Mouse (Mus musculus) midbrain, embryonic 16.5 days (tissue): ENCODE data around the gene 1700001L19Rik. TPM values are rescaled to one million over a fixed set of nuclear protein-coding genes. Genes with fewer than 3 reads are reported as not detected.

ENCODE experiments used
- ATAC-seq: fragments of 200-750 bp; cut with Nextera tagmentation; 2 replicates; pipeline ENCODE4 v1.8.0; 2017; ENCODE audit warnings: moderate TSS enrichment
- H3K27ac ChIP-seq: fragments of 300-500 bp; sonication (generic); 2 replicates; pipeline ENCODE4 v1.5.1; 2014; ENCODE audit warnings: mild to moderate bottlenecking, low read length, mixed read lengths
- H3K27me3 ChIP-seq: fragments of 300-500 bp; sonication (generic); 2 replicates; pipeline ENCODE4 v1.6.1; 2014; ENCODE audit warnings: low read depth, low read length, mixed read lengths; ENCODE audit not compliant: control insufficient read depth, insufficient read depth
- H3K36me3 ChIP-seq: fragments of 300-500 bp; sonication (generic); 2 replicates; pipeline ENCODE4 v1.6.1; 2014; ENCODE audit warnings: mild to moderate bottlenecking, low read length, moderate library complexity, mixed read lengths; ENCODE audit not compliant: control insufficient read depth, insufficient read depth
- H3K4me1 ChIP-seq: fragments of 300-500 bp; sonication (generic); 2 replicates; pipeline ENCODE4 v1.6.1; 2014; ENCODE audit warnings: mild to moderate bottlenecking, low read length, mixed read lengths; ENCODE audit not compliant: control insufficient read depth, insufficient read depth
- H3K4me2 ChIP-seq: fragments of 300-500 bp; sonication (generic); 2 replicates; pipeline ENCODE4 v1.6.1; 2014; ENCODE audit warnings: mild to moderate bottlenecking, low read length, mixed read lengths
- H3K4me3 ChIP-seq: fragments of 300-500 bp; sonication (generic); 2 replicates; pipeline ENCODE4 v1.5.1; 2014; ENCODE audit warnings: low read depth, mild to moderate bottlenecking, low read length, moderate library complexity, mixed read lengths
- H3K9ac ChIP-seq: fragments of 300-500 bp; sonication (generic); 2 replicates; pipeline ENCODE4 v1.6.1; 2014; ENCODE audit warnings: low read depth, low read length, mixed read lengths
- H3K9me3 ChIP-seq: fragments of 300-500 bp; sonication (generic); replicated peaks from 2 replicates; pipeline ENCODE4 v1.6.1; 2014; ENCODE audit warnings: mild to moderate bottlenecking, low read length, mixed read lengths; ENCODE audit not compliant: control insufficient read depth, poor library complexity, severe bottlenecking
- WGBS: fragments of 180-500 bp; shearing (Covaris S2); extraction: QIAGEN DNeasy Blood & Tissue Kit; methylation state at CpG from one replicate; pipeline ENCODE4 v1.1.7; 2014; 5-methylcytosine and 5-hydroxymethylcytosine counted together
- polyA plus RNA-seq: library from polyadenylated mRNA; unstranded; fragments of >200 nt; fragmentation: Nextera tagmentation; extraction: Ambion mirVana; gene quantifications from 2 replicates; pipeline ENCODE4 v1.2.1, GENCODE M21; 2015

1700001L19Rik gene
- polyA plus RNA-seq, 1 experiment from 2014 or later = 21.8 TPM

DNA sequence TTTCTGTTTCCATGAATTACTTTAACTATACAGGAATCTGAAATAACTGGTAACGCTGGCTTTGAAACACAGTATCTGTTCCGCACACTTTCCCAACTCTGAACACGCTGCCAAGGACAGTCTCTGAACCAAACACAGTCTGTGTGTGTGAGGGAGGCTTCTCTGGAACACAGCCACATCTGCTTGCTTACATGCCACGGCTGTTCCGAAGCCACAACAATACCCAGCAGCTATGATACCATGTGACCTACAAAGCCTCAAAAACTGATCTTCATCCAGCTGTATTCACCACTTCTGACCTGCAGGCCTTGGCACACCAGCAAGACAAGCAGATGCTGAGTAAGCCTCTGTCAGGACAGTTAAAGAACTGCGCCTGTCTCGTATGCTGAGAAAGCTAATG, 19.3 kb upstream of the 1700001L19Rik start:
- no peak for ATAC-seq
- Histone ChIP-seq H3K27ac (no peak overlapping the region), H3K4me2 (no peak overlapping the region), H3K36me3 (no peaks in the 10 kb centered on the region), H3K4me1 (peaks cover 15% of the 10 kb centered on the region), H3K4me3 (no peak overlapping the region), H3K9ac (no peak overlapping the region), H3K9me3 (no peaks in the 10 kb centered on the region), H3K27me3 (no peaks in the 10 kb centered on the region)
- WGBS = 92% methylated on average over 7 of the region's 7 CpGs

DNA sequence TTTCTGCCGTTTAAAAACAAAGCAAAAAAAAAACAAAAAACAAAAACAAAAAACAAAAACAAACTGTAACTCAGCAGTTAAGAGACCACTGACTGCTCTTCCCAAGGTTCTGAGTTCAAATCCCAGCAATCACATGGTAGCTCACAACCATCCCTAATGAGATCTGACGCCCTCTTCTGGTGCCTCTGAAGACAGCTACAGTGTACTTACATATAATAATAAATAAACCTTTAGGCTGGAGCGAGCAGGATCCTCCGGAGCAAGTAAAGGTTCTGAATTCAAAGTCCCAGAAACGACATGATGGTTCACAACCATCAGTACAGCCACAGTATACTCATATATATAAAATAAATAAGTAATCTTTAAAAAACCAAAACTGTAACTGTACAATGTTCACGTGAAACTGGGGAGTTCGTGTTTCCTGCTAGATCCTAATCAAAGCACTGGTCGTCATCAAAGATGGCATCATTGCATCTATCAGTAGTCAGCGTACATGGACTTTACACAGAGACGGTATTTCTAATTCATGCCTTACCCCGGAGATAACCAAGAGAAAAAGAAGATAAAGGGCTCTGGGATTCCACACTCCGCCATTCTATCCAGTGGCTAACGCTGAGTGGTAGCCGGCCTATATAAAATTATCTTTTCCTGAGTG, 16.0 kb upstream of the 1700001L19Rik start:
- H3K4me3 ChIP-seq = peak overlapping the region; percentile 86
- peak overlapping the region; percentile 85 for H3K4me2 ChIP-seq
- peaks cover 20% of the 10 kb centered on the region for H3K4me1 ChIP-seq
- H3K36me3 ChIP-seq = peaks cover 10% of the 10 kb centered on the region; the same call in 1 of the 2 replicates
- H3K9ac ChIP-seq = peak overlapping the region; percentile 81
- 0 out of 2 replicates have a peak, but pooled peaks have one; percentile 0 for ATAC-seq
- no peaks in the 10 kb centered on the region for H3K9me3 ChIP-seq
- 30% methylated on average over 14 of the region's 14 CpGs for WGBS
- peak overlapping the region; percentile 68; the same call in 1 of the 2 replicates for H3K27ac ChIP-seq
- no peaks in the 10 kb centered on the region for H3K27me3 ChIP-seq

DNA sequence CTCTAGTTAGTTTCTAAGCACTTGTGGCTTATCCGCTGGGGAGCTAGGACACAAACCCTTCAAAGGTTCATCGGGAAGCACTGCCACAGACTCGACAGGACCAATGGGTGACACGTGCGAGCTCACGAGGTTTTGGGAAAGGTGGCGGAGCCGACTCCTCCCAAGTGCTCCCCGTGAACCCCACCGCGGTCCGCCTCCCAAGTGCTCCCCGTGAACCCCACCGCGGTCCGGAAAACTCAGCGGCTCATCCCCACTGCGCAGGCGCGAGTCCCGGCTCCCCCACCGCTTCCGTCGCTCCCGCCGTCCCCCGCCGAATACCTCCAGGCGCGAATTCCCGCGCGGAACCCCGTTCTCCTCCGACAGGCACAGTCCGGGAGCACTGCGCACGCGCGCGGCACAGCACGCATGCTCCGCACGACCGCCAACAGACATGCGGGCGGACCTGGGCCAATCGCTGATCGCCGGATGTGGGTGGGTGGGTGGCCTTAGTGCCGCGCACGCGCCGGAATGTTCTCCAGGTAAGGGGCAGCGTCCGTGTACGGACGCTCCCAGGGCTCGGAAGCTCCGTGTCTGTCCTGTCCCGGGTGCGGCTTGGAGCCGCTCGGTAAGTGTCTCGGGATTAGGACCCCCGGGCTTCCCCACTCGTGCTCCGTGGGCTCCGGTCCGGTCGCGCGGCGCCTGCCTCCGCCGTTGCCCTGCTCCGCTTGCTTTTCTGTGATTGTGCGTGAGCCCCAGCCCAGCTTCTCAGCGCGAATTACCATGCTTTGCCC, 15.3 kb upstream of the 1700001L19Rik start, which contains the start of the genes Mtrr and Fastkd3:
Gene Mtrr, minus strand, starts transcription at position 403 of the 770 bp plus-strand sequence.
Gene Fastkd3, plus strand, starts transcription at position 488 of the 770 bp plus-strand sequence.
- Histone ChIP-seq H3K36me3 (peaks cover 13% of the 10 kb centered on the region), H3K27me3 (no peaks in the 10 kb centered on the region), H3K4me2 (peak within 1 kb of the TSS; percentile 97), H3K4me1 (peaks cover 20% of the 10 kb centered on the region), H3K27ac (peak within 1 kb of the TSS; percentile 80), H3K4me3 (peak within 1 kb of the TSS; percentile 86), H3K9ac (peak within 1 kb of the TSS; percentile 81), H3K9me3 (no peaks in the 10 kb centered on the region)
- under 1% methylated on average over 81 of the region's 81 CpGs for WGBS
- peak; percentile 99 for ATAC-seq

DNA sequence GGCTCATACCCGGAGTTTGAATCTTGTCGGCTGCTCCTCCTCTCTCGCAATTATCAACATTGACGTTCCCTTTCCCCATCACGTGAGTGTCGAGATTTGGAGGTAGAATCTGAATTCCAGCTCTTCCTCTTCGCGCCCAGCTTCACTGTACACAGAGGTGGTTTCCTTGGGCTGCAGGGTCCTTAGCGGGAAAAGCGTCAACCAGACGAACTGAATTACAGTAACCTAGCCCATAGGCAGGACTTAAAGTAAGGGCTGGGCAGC, 14.8 kb upstream of the 1700001L19Rik start:
- Histone ChIP-seq H3K27ac (peak overlapping the region; percentile 80), H3K4me2 (peak overlapping the region; percentile 97), H3K9ac (peak overlapping the region; percentile 81), H3K4me1 (peaks cover 20% of the 10 kb centered on the region), H3K9me3 (no peaks in the 10 kb centered on the region), H3K36me3 (peaks cover 16% of the 10 kb centered on the region), H3K27me3 (no peaks in the 10 kb centered on the region), H3K4me3 (peak overlapping the region; percentile 86)
- ATAC-seq = peak; percentile 34
- WGBS = 0% methylated on average over 11 of the region's 11 CpGs

DNA sequence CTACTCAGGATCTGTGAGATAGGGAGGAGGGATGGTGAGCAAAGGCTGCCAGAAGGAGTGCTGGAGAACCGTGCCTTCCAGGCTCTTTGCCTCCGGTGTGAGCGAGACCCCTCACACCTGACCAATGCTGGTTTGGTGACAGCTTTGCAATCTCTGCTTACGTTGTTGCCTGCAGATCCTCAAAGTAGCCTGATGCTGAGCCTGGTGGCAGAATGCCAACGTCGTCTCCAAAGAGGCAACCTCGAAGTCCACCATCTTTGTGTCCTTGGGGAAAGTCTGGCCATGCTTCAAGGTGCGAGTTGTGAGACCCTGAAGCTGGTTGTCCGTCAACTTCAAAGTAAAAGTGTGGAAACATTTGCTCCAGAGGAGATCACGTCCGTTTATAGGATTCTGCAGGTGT, 13.3 kb upstream of the 1700001L19Rik start:
- peaks cover 29% of the 10 kb centered on the region for H3K36me3 ChIP-seq
- no peak for ATAC-seq

DNA sequence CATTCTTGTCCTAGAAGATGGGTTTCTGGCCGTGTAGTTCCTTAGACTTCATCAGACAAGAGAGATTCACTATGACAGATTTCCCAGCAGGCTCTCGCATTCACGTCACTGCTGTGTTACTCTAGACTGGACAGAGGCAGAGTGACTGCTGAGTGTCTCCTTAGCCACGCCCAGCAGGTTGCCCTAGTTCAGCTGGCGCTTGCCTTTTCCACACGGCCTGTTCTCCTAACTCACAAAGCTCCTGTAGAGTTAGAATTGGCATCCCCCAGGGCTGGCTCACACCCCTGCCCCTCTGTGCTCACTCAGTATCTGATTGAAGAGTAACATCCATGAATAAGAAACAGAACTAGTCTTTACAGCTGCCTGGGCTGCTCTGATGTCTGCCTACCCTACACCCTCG, 11.8 kb upstream of the 1700001L19Rik start:
- H3K27ac ChIP-seq = no peak overlapping the region
- no peak for ATAC-seq
- peaks cover 19% of the 10 kb centered on the region for H3K4me1 ChIP-seq
- no peak overlapping the region for H3K4me2 ChIP-seq
- H3K4me3 ChIP-seq = no peak overlapping the region
- WGBS = 85% methylated on average over 7 of the region's 7 CpGs
- no peak overlapping the region for H3K9ac ChIP-seq
- H3K9me3 ChIP-seq = no peaks in the 10 kb centered on the region
- H3K27me3 ChIP-seq = no peaks in the 10 kb centered on the region
- peaks cover 41% of the 10 kb centered on the region for H3K36me3 ChIP-seq

More for the DNA sequence above, 13.3 kb upstream of the 1700001L19Rik start:
- H3K27me3 ChIP-seq = no peaks in the 10 kb centered on the region
- no peak overlapping the region for H3K9ac ChIP-seq
- no peaks in the 10 kb centered on the region for H3K9me3 ChIP-seq
- no peak overlapping the region for H3K4me2 ChIP-seq
- peaks cover 20% of the 10 kb centered on the region for H3K4me1 ChIP-seq
- WGBS = 97% methylated on average over 11 of the region's 11 CpGs
- no peak overlapping the region for H3K27ac ChIP-seq
- H3K4me3 ChIP-seq = no peak overlapping the region

DNA sequence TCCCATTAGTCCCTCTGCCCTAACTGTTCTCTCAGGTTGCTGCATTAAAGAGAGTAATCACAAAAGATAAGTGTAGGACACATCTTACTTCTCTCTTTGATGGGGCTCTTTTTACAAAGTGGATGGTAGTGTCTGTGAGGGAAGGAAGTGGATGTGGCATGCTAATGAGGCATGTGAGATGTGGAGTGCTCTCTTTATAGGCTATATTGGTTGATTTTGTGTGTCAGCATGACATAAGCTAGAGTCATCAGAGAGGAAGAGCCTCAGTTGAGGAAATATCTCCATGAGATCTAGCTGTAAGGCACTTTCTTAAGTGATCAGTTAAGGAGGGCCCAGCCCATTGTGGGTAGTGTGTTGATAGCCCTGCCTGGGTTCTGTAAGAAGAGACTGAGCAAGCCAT, 8.9 kb upstream of the 1700001L19Rik start:
- Histone ChIP-seq H3K4me2 (no peak overlapping the region), H3K27ac (no peak overlapping the region), H3K4me1 (peaks cover 2% of the 10 kb centered on the region), H3K36me3 (peaks cover 60% of the 10 kb centered on the region), H3K4me3 (no peak overlapping the region), H3K9me3 (no peaks in the 10 kb centered on the region), H3K27me3 (no peaks in the 10 kb centered on the region), H3K9ac (no peak overlapping the region)
- no peak for ATAC-seq

DNA sequence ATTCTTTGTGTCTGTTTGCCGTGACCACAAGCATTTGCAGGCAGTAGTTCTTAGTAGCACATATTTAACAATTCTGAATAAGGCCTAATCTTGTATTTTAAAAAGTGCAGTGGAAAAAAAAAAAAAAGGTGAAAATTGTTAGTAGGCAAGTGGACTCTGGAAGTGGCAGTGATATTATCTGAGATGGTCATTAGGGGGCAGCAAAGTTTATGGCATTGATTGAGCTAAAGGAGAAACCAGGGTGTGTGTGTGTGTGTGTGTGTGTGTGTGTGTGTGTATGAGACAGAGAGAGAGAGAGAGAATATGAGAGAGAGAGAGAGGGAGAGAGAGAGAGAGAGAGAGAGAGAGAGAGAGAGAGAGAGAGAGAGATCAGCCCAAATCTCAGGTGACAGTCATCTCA, 3.4 kb upstream of the 1700001L19Rik start:
- Histone ChIP-seq H3K4me1 (peaks cover 2% of the 10 kb centered on the region; the same call in 1 of the 2 replicates), H3K36me3 (peaks cover 32% of the 10 kb centered on the region), H3K27me3 (no peaks in the 10 kb centered on the region), H3K4me2 (no peak overlapping the region), H3K9me3 (no peaks in the 10 kb centered on the region), H3K27ac (no peak overlapping the region), H3K4me3 (no peak overlapping the region), H3K9ac (no peak overlapping the region)
- ATAC-seq = no peak
- 68% methylated on average over 1 of the region's 1 CpGs for WGBS

DNA sequence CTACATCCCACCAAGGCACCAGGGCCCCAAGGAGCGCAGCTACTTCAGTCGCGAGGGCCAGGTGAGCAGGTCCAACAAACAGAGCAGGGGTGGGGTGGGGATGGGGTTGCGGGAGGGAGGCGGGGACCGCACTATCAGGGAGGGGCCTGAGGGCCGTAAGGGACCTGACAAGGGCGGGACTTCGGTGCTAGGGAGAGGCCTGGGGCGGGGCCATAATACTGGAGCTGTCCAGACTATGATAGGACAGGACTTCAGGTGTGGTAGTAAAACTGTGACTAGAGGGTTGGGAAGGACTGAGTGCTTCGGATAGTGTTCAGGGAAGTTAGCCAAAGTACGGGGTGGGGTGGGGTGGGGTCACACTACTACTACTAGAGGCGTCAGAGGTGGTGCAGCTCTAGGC, 446 bp downstream of the 1700001L19Rik start:
- 0 out of 2 replicates have a peak, but pooled peaks cover 2% of the 10 kb centered on the region for H3K36me3 ChIP-seq
- peak; percentile 27 for ATAC-seq
- H3K4me3 ChIP-seq = peak overlapping the region; percentile 39
- H3K27ac ChIP-seq = no peak overlapping the region
- H3K4me1 ChIP-seq = peaks cover 8% of the 10 kb centered on the region; the same call in 1 of the 2 replicates
- peak overlapping the region; percentile 37; the same call in 1 of the 2 replicates for H3K9ac ChIP-seq
- no peaks in the 10 kb centered on the region for H3K9me3 ChIP-seq
- WGBS = 18% methylated on average over 13 of the region's 13 CpGs
- H3K4me2 ChIP-seq = peak overlapping the region; percentile 57
- no peaks in the 10 kb centered on the region for H3K27me3 ChIP-seq
